Mouse (Mus musculus) lung, adult 18-20 months (tissue): ENCODE results near the gene Khdc4.

Experiments used
- DNase-seq, 2 experiments: peaks; one replicate each; pipeline ENCODE4 v3.0.0; 2022; ENCODE audit warnings: mixed read lengths in 2 of 2

Khdc4 gene

GRCm38 (mm10) chr3:88684980-88685941, at the start of gene Khdc4:
TSS of gene Khdc4 (plus strand) at chr3:88685803.
- DNase-seq = peak; percentile 98

- peak in 1 of 2 experiments; percentile 3 for DNase-seq
These were observed 49.0 kb upstream of the Khdc4 start for GRCm38 (mm10) chr3:88636555-88636986.

- DNase-seq = peak in 1 of 2 experiments; percentile 3
These were observed 48.5 kb upstream of the Khdc4 start for GRCm38 (mm10) chr3:88637134-88637533.

DNA sequence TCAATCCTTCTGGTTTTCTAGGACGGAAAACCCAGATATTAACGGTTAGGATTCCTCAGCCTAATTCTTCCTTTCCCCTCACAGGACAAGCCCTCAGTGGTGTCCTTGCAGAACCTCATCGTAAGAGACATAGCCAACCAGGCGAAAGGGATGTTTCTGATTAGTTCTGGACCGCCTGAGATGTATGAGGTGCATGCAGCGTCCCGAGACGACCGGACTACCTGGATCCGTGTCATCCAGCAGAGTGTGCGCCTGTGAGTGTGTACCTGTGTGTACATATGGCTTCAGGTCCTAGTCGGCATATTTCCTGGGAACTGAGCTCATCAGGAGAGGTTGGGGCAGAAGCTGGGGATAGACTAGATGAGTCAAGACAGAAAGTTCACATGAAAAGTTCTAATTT, 46.4 kb upstream of the Khdc4 start:
- DNase-seq = peak in 1 of 2 experiments; percentile 2

- peak; percentile 51 to 65 for DNase-seq
These were observed 44.9 kb upstream of the Khdc4 start for GRCm38 (mm10) chr3:88640676-88641075.

GRCm38 (mm10) chr3:88643078-88643477, 42.5 kb upstream of the Khdc4 start:
- DNase-seq = no peak

DNA sequence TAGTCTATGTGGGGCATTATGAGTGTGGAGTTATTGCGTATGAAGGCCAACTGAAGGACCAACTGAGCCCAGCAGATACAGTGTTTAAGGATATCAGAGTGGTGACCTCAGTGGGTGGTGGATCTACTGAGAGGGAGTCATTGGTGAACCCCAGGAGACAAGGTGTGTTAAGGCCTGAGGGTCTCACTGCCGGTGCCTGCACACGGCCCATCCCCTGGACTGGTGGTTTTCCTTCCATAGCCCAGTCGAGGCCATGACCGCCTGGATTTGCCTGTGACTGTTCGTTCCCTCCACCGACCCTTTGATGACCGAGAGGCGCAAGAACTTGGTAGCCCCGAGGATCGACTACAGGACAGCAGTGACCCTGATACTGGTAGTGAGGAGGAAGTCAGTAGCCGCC, 39.7 kb upstream of the Khdc4 start:
- DNase-seq = no peak

GRCm38 (mm10) chr3:88646426-88646995, 39.1 kb upstream of the Khdc4 start:
- no peak for DNase-seq

- DNase-seq = peak in 1 of 2 experiments; percentile 3
These were observed 38.5 kb upstream of the Khdc4 start for GRCm38 (mm10) chr3:88647076-88647475.

DNA sequence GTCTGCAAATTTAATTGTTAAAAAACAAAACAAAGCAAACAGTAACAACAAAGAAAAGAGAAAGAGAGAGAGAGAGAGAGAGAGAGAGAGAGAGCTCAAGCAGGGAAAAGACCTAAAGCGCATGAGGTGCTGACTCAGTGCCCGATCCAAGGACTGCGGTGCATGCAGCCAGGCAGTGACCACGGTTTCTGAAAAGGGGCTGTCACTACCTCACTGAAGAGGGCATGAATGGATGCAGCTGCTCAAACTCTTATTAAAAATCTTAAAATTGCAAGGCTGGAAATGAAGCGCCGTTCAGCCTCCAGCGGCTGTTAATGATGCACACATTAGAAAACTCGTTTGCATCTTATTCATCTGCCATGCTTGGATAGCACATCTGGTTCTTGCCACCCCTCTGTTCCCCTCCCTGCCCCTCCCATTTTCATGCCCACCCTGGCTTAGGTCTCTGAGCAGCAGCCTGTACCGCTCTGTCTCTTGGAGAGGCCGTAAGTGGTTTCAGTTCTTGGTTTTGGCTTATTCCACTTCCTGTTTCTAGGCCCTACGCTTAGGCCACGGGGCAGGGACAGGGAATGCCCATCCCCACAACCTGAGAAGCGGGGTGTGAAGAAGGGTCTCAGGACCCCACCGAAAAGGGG, 37.7 kb upstream of the Khdc4 start:
- DNase-seq = peak in 1 of 2 experiments; percentile 12

GRCm38 (mm10) chr3:88648452-88649168, 37.0 kb upstream of the Khdc4 start:
- peak in 1 of 2 experiments; percentile 3 for DNase-seq

- no peak for DNase-seq
These were observed 36.4 kb upstream of the Khdc4 start for GRCm38 (mm10) chr3:88649186-88649585.

DNA sequence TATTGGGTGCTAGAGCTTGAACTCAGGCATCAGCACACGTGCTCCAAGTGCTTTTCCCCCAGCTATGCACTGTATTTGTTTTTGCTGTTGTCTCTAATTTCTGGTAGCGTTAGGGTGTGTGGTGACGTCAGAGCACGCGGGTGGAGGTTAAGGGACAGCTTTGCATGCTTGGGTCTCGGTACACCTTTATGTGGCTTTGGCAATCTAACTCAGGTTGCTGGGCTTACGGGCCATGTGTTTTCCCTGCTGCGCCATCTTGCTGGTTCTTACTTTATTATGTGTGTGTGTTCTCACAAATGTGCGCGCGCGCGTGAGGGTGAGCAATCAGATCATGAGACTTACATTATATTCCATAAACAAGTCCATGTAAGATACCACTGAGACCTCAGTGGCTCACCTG, 35.6 kb upstream of the Khdc4 start:
- no peak for DNase-seq

- DNase-seq = no peak
These were observed 34.7 kb upstream of the Khdc4 start for GRCm38 (mm10) chr3:88650713-88651504.

GRCm38 (mm10) chr3:88651669-88652618, 33.7 kb upstream of the Khdc4 start:
- no peak for DNase-seq

- peak; percentile 79 to 86 for DNase-seq
These were observed 32.6 kb upstream of the Khdc4 start, which contains the start of gene Rxfp4 for GRCm38 (mm10) chr3:88652846-88653515. TSS of gene Rxfp4 (minus strand) at chr3:88653142.

- no peak for DNase-seq
These were observed 31.9 kb upstream of the Khdc4 start for GRCm38 (mm10) chr3:88653516-88654370.

GRCm38 (mm10) chr3:88654621-88655020, 31.0 kb upstream of the Khdc4 start:
- peak in 1 of 2 experiments; percentile 72 for DNase-seq

DNA sequence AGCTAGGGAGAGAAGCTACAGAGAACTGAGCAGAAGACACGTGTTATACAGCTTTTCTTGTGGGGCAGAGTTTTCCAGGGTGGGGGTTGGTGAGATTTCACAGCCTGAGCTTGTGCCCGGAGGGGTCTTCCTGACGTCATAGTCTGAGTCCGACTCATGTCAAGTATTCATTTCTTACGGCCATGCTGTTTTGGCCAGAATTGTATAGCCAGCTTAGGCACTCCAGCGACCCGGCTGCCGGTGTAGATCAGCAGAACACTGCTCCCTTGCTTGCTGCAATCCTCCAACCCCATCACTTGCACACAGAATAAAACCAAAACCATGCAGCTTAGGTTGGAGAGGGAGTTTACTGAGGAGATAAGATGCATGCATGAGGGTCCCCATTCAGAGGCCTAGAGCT, 30.0 kb upstream of the Khdc4 start:
- no peak for DNase-seq
